17 mouse cellular contexts compared by ENCODE assay signal in the genomic region with DNA sequence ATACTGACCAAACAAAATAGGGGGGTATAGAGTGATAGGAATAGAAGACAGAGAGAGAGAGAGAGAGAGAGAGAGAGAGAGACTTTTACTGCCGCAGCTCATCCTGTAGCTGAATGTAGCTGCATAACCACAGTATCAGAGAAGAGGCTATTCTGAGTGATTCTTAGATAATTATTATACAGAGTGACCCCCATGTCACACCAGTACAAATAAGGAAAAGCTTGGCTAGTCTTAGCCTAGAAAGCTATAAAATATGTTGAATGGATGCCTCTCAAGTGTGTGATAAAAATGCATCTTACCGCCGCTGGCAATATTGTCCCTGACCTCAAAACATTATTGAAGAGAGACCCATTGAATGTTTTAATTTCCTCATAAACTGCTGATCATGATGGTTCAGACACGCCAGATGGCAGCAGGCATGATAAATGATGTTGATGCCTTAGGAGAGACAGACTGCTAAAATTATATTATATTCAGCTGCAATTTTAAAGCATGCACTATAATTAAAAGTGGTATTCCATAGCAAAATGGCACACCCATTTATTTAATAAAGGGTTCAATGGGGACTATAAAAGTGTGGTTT.
"Had no signal": no experiment of that assay in that cellular context is flagged by ENCODE, and none has a peak within 500 bp of the region (broad histone marks: within the 10 kb centered on the region; RNA-seq: fewer than 3 reads in every experiment).

No protein-coding gene starts in this region.

- H3K36me3 ChIP-seq: limb, embryonic 10.5 days; liver, embryonic 15.5 days; midbrain, embryonic 10.5 days; midbrain, embryonic 15.5 days had no signal

- H3K27ac ChIP-seq: limb, embryonic 10.5 days; liver, embryonic 15.5 days; midbrain, embryonic 10.5 days; midbrain, embryonic 15.5 days had no signal

- H3K27me3 ChIP-seq: liver, embryonic 15.5 days; midbrain, embryonic 15.5 days had no signal

- H3K4me3 ChIP-seq: limb, embryonic 10.5 days; liver, embryonic 15.5 days; midbrain, embryonic 10.5 days; midbrain, embryonic 15.5 days had no signal

- ATAC-seq: lung, postnatal 0 days; midbrain, embryonic 15.5 days had no signal

- H3K4me1 ChIP-seq: limb, embryonic 10.5 days; liver, embryonic 15.5 days; midbrain, embryonic 10.5 days; midbrain, embryonic 15.5 days had no signal

- H3K9ac ChIP-seq: liver, embryonic 15.5 days; midbrain, embryonic 15.5 days had no signal

- H3K9me3 ChIP-seq: limb, embryonic 10.5 days; liver, embryonic 15.5 days; midbrain, embryonic 10.5 days; midbrain, embryonic 15.5 days had no signal

- DNase-seq: kidney, adult 11 months; kidney, adult 9 months; kidney, postnatal 10 days; kidney, postnatal 4 days; layer of hippocampus, adult 9-11 months; lung, adult 2 months; lung, postnatal 36 days; right cerebral cortex, adult 18-20 months; right cerebral cortex, postnatal 25 days; thymus, adult 18-20 months; thymus, postnatal 14 days had no signal

- H3K4me2 ChIP-seq: liver, embryonic 11.5 days; liver, embryonic 15.5 days; midbrain, embryonic 15.5 days had no signal
